Mouse (Mus musculus) limb, embryonic 12.5 days (tissue): ENCODE results near the gene Tmem163. TPM values are rescaled to one million over a fixed set of nuclear protein-coding genes. Genes with fewer than 3 reads are reported as not detected.

Experiments used
- ATAC-seq: fragments of 200-750 bp; cut with Nextera tagmentation; 2 replicates; pipeline ENCODE4 v1.8.0; 2017; ENCODE audit warnings: low read depth, moderate TSS enrichment; ENCODE audit not compliant: insufficient number of reproducible peaks, insufficient read depth, low FRiP score, low TSS enrichment
- H3K27ac ChIP-seq: fragments of 300-500 bp; sonication (generic); 2 replicates; pipeline ENCODE4 v1.5.1; 2016; ENCODE audit warnings: mild to moderate bottlenecking, moderate library complexity
- H3K27me3 ChIP-seq: fragments of 300-500 bp; sonication (generic); 2 replicates; pipeline ENCODE4 v1.6.1; 2016; ENCODE audit warnings: mild to moderate bottlenecking, moderate library complexity
- H3K36me3 ChIP-seq: fragments of 300-500 bp; sonication (generic); 2 replicates; pipeline ENCODE4 v1.6.1; 2016; ENCODE audit warnings: mild to moderate bottlenecking, moderate library complexity
- H3K4me1 ChIP-seq: fragments of 300-500 bp; sonication (generic); replicated peaks from 2 replicates; pipeline ENCODE4 v1.6.1; 2016
- H3K4me2 ChIP-seq: fragments of 300-500 bp; sonication (generic); 2 replicates; pipeline ENCODE4 v1.6.1; 2016; ENCODE audit warnings: mild to moderate bottlenecking, moderate library complexity
- H3K4me3 ChIP-seq: fragments of 300-500 bp; sonication (generic); replicated peaks from 2 replicates; pipeline ENCODE4 v1.5.1; 2016; ENCODE audit warnings: mild to moderate bottlenecking
- H3K9ac ChIP-seq: fragments of 300-500 bp; sonication (generic); replicated peaks from 2 replicates; pipeline ENCODE4 v1.6.1; 2016; ENCODE audit warnings: mild to moderate bottlenecking, moderate library complexity
- H3K9me3 ChIP-seq: fragments of 300-500 bp; sonication (generic); 2 replicates; pipeline ENCODE4 v1.6.1; 2016; ENCODE audit warnings: mild to moderate bottlenecking, moderate library complexity
- WGBS: fragments of 180-500 bp; shearing (Covaris S2); methylation state at CpG from one replicate; pipeline ENCODE4 v1.1.7; 2016; 5-methylcytosine and 5-hydroxymethylcytosine counted together
- polyA plus RNA-seq: library from polyadenylated mRNA; unstranded; fragments of >200 nt; fragmentation: Nextera tagmentation; extraction: Ambion mirVana; gene quantifications from 2 replicates; pipeline ENCODE4 v1.2.1, GENCODE M21; 2016

Gene Tmem163
- polyA plus RNA-seq, 1 experiment from 2014 or later = 6.9 TPM

DNA sequence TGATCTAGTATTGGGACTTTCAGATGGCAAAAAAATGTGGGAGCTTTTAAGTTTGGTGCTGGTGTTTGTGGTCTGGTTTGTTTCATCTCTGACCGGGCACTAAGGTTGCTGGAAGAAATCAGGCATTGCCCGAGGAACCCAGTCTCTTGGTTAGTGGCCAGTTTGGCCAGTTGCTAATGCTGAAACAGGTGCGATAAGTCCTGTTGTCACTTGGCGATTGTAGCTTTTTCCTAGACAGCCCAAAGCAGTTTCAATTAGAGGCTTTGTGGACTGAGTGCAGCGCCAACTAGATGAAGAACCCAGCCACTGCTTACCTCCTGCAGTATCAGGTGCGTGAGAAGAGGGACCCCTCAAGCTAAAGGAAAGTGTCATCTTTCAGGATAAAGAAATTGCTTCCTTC, 226.0 kb downstream of the Tmem163 start:
- Histone ChIP-seq H3K9ac (no peak overlapping the region), H3K4me3 (no peak overlapping the region), H3K9me3 (peaks cover 4% of the 10 kb centered on the region; the same call in 1 of the 2 replicates), H3K27ac (no peak overlapping the region), H3K36me3 (peaks cover 24% of the 10 kb centered on the region), H3K4me1 (0 out of 2 replicates have a peak, but pooled peaks cover 3% of the 10 kb centered on the region), H3K27me3 (no peaks in the 10 kb centered on the region; the same call in 1 of the 2 replicates), H3K4me2 (no peak overlapping the region)
- WGBS = 92% methylated on average over 6 of the region's 6 CpGs
- ATAC-seq = no peak

DNA sequence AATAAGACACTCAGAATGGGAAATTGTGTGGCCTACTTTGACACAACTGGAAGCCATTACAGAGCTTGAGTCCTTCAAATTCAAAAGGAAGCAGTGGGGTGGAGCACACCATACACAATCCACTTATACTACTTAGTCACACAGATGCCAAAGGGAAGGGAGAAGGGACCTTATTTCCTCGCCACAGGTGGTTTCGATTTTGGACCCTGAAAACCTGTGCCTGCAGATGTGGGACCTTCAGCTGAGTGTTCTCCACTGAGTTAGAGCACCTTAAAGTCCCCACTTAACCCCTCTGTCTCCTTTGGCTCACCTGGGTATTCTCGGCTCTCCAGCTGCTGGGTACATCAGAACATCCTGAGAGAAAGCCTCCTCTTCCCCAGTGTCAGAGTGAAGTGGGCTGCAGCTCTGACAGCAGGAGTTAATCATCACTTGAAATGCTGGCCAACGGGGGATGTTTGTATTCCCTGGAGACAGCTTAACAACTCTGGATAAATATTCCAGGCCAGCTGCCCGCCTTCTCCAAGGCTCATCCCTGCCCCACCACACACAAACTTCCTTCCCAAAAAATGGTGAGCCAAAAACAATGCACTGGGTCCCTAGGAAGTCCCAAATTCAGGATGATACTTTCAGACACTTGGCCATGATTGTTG, 234.4 kb downstream of the Tmem163 start:
- Histone ChIP-seq H3K9me3 (peaks cover 6% of the 10 kb centered on the region; the same call in 1 of the 2 replicates), H3K27me3 (no peaks in the 10 kb centered on the region), H3K4me1 (peaks cover 52% of the 10 kb centered on the region), H3K4me3 (no peak overlapping the region), H3K27ac (no peak overlapping the region), H3K36me3 (peaks cover 28% of the 10 kb centered on the region), H3K9ac (no peak overlapping the region), H3K4me2 (no peak overlapping the region)
- WGBS = 44% methylated on average over 5 of the region's 5 CpGs
- ATAC-seq = no peak

DNA sequence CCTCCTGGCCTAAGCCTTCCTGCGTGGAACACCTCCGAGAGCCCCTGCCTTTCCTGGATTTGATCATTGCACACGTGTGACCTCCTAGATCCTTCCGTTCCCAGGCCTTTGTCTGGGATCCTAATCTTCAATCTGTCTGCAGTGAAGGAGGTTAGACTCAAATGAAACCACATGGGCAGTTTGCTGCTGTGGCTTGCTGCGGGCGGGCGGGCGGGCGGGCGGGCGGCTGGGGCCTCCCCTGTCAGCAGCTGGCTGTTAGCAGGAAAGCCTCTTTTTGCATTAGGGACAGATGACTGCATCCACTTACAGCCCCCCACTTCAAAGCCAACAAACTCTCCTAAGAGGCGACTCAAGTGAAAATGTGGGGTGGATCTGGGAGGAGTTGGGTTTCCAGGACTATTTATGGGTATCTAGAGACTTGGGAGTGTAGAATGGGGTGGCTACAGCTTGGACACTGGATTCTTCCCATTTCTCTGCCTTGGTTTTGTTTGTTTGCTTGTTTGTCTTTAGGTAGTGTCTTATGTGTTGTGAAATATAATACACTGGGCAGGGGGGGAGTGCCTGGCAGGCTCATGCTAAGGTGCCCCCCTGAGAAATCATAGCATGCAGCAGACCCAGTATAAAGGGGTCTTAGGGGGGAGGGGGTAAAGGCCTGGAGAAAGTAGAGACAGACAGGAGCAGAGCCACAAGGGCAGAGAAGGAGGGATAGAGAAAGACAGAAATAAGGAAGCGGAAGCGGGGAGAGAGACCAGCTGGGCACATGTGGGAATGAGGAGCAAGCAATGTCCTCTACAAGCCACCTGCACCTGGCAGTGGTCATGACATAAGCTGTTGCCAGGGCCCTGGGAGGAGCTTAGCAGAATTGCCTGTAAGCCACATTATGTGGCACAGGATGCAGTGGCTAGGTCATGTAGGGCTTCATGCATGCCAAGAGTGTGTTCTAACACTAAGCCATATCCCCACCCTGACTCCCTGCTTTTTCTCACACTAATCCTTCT, 236.2 kb downstream of the Tmem163 start:
- H3K9me3 ChIP-seq = no peaks in the 10 kb centered on the region
- H3K27me3 ChIP-seq = no peaks in the 10 kb centered on the region
- peak overlapping the region; percentile 63 for H3K27ac ChIP-seq
- 28% methylated on average over 14 of the region's 14 CpGs for WGBS
- H3K36me3 ChIP-seq = peaks cover 11% of the 10 kb centered on the region
- H3K4me1 ChIP-seq = peaks cover 69% of the 10 kb centered on the region
- peak; percentile 63 for ATAC-seq
- peak overlapping the region; percentile 11; the same call in 1 of the 2 replicates for H3K4me2 ChIP-seq
- no peak overlapping the region for H3K4me3 ChIP-seq
- no peak overlapping the region for H3K9ac ChIP-seq

DNA sequence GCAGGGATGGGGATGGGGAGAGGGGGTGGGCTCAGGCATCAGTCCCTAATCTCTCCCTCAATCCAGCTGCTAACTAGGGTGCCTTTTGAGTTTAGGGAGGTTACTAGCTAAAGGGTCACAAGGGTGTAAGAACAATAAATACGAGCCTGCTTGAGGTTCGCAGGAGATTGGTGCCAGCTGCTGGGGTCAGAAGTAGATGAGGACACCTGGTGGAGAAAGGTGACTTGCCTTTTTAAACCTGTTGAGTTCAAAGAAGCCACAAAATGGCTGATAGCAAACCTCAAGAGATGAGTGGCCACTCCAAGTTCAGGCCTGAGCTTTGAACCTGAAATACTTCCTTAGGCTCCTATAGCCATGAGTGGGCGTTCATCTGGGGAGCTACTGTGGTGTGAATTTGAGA, 237.6 kb downstream of the Tmem163 start:
- Histone ChIP-seq H3K4me2 (no peak overlapping the region), H3K9ac (no peak overlapping the region), H3K27ac (peak overlapping the region; percentile 63; the same call in 1 of the 2 replicates), H3K4me1 (peaks cover 82% of the 10 kb centered on the region), H3K9me3 (no peaks in the 10 kb centered on the region), H3K4me3 (no peak overlapping the region), H3K36me3 (no peaks in the 10 kb centered on the region; the same call in 1 of the 2 replicates), H3K27me3 (no peaks in the 10 kb centered on the region)
- WGBS = 40% methylated on average over 3 of the region's 3 CpGs
- ATAC-seq = no peak

DNA sequence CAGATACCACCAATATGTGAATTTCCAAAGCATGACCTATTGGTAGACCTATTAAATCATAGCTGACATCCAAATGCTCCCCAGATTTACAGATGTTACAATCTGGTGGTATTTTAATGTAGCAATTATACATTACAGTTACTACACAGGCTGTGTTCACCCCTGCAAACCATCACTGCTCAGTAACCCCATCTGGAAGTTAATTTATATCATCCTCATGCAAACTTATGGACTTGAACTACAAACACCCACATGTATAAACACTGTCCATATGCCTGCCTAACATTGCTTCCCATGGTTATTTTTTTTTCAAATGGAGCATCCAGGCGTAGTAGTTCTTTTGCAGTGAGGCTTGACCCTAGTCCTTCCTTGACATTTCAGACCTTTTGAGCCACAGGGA, 238.3 kb downstream of the Tmem163 start:
- Histone ChIP-seq H3K36me3 (no peaks in the 10 kb centered on the region; the same call in 1 of the 2 replicates), H3K9ac (no peak overlapping the region), H3K4me2 (no peak overlapping the region), H3K27ac (no peak overlapping the region), H3K4me1 (peaks cover 85% of the 10 kb centered on the region), H3K4me3 (no peak overlapping the region), H3K27me3 (no peaks in the 10 kb centered on the region), H3K9me3 (no peaks in the 10 kb centered on the region)
- WGBS = 74% methylated on average over 1 of the region's 1 CpGs
- ATAC-seq = no peak

DNA sequence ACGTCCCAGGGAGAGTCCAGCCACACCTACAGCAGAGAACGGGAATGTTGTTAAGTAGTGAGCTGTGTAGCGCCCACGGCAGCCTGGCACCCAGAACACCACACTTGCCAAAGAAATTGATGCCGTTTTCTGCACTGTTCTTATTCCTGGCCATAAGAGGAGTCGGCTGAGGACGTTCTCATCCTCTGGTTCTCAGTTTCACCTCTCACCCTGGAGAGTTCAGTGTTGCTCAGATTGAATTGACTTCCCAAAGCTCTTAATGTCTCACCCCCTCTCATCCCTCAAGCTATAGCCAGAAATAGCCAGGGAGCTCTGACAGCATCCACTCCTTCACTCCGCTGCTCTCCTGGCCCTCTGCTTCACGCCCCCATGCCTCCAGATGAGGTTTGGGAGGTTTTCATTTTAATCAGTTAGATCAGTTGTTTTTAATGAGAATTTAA, 239.9 kb downstream of the Tmem163 start:
- 84% methylated on average over 9 of the region's 9 CpGs for whole genome bisulfite sequencing
- Histone ChIP-seq H3K9ac (no peak overlapping the region), H3K36me3 (no peaks in the 10 kb centered on the region), H3K4me1 (peaks cover 77% of the 10 kb centered on the region), H3K4me3 (no peak overlapping the region), H3K27me3 (no peaks in the 10 kb centered on the region), H3K4me2 (no peak overlapping the region), H3K27ac (no peak overlapping the region), H3K9me3 (no peaks in the 10 kb centered on the region)
- no peak for ATAC-seq

DNA sequence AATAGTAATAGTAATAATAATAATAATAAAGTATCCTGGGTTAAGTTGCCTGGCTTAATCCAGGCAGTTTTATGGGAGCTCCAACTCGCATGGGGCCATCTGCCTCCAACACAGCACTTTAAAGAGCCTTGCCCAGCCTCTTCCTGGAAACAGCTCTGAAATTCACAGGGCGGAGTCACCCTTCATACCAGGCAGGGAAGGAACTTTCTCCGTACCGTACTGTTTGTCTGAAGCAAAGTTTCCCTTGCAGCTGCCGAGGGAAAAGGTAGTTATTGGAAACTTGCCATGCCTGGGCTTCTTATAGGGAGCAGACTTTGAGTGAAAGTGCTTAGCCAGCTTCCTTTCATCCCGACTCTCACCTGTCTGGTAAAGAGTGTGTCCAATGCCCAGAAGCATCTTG, 242.3 kb downstream of the Tmem163 start:
- Histone ChIP-seq H3K27me3 (no peaks in the 10 kb centered on the region), H3K27ac (no peak overlapping the region), H3K36me3 (no peaks in the 10 kb centered on the region), H3K4me1 (peaks cover 65% of the 10 kb centered on the region), H3K9me3 (no peaks in the 10 kb centered on the region), H3K9ac (no peak overlapping the region), H3K4me2 (no peak overlapping the region), H3K4me3 (no peak overlapping the region)
- 44% methylated on average over 6 of the region's 6 CpGs for WGBS
- ATAC-seq = no peak

Other genes with a start within 250 kb of the Tmem163 start
- 0.13 and 0.17 TPM in 2 replicates for gene Acmsd, start 49.9 kb upstream of the Tmem163 start, polyA plus RNA-seq
- 100.0 and 105 TPM in 2 replicates for gene Ccnt2, start 94.6 kb upstream of the Tmem163 start, polyA plus RNA-seq
- not detected in 2 replicates for gene Map3k19, start 175.5 kb upstream of the Tmem163 start, polyA plus RNA-seq
- gene Rab3gap1, start 189.2 kb upstream of the Tmem163 start, polyA plus RNA-seq = 23.7 and 24.5 TPM in 2 replicates